14 mouse cellular contexts compared by ENCODE assay signal in genomic region chr2:173177951-173178350, GRCm38 (mm10). TPM values are rescaled to one million over a fixed set of nuclear protein-coding genes. Genes with fewer than 3 reads are reported as not detected.
A peak's percentile ranks its signal among the peaks of the same experiment; 100 is the strongest.
DNase-seq lines count a peak whose midpoint lies in the region; ATAC-seq and TF ChIP-seq lines count a peak whose summit lies in the region.
"Had no signal": no experiment of that assay in that cellular context is flagged by ENCODE, and none has a peak within 500 bp of the region (broad histone marks: within the 10 kb centered on the region; RNA-seq: fewer than 3 reads in every experiment).

No protein-coding gene starts in this region.

- no peak for TF ChIP-seq CTCF in cerebellum, adult 2 months (IDR thresholded peaks at IDR 0.05; ENCODE audit: borderline replicate concordance, insufficient read depth, low read depth, low read length)
- peak; percentile 34 for TF ChIP-seq CTCF in stomach, postnatal 0 days (IDR thresholded peaks at IDR 0.05; ENCODE audit: low read depth)

- WGBS in cerebellum, adult 2 months, result 18% methylated on average over 8 of the region's 8 CpGs
- WGBS in heart, embryonic 12.5 days, result 84% methylated on average over 8 of the region's 8 CpGs
- WGBS in stomach, postnatal 0 days, result 70% methylated on average over 8 of the region's 8 CpGs

- H3K27ac ChIP-seq in cerebellum, adult 2 months (ENCODE audit: insufficient read depth, low read length), result no peak overlapping the region
- no peak overlapping the region for H3K27ac ChIP-seq in heart, embryonic 12.5 days (ENCODE audit: poor library complexity, severe bottlenecking)
- H3K27ac ChIP-seq in stomach, postnatal 0 days (replicated peaks), result peak overlapping the region; percentile 65
- H3K27ac ChIP-seq: liver, embryonic 15.5 days had no signal

- no peak for TF ChIP-seq POLR2A in cerebellum, adult 2 months (IDR thresholded peaks at IDR 0.05; ENCODE audit: borderline replicate concordance, insufficient read depth, low read length)

- H3K4me1 ChIP-seq in cerebellum, adult 2 months (ENCODE audit: control insufficient read depth, insufficient read depth, low read length), result no peaks in the 10 kb centered on the region
- H3K4me1 ChIP-seq in heart, embryonic 12.5 days (replicated peaks), result peaks cover 8% of the 10 kb centered on the region
- peaks cover 3% of the 10 kb centered on the region; the same call in 1 of the 2 replicates for H3K4me1 ChIP-seq in stomach, postnatal 0 days (replicated peaks; ENCODE audit: control insufficient read depth, insufficient read depth)

- peak; percentile 74 to 81 for DNase-seq in cerebellum, postnatal 10 days
- DNase-seq in cerebellum, adult 2 months, result no peak
- DNase-seq in heart, postnatal 4 days, result peak; percentile 52
- peak; percentile 51 for DNase-seq in testis, postnatal 10 days (ENCODE audit: low spot score)
- DNase-seq in testis, postnatal 14 days (ENCODE audit: low spot score), result no peak
- no peak for DNase-seq in stomach, postnatal 0 days (ENCODE audit: low spot score)
- DNase-seq in neural tube, embryonic 10.5 days (ENCODE audit: extremely low spot score, low spot score), result no peak
- DNase-seq: cerebellum, adult 11-12 months; right cerebral cortex, postnatal 25 days had no signal

- no peak overlapping the region for H3K4me2 ChIP-seq in heart, embryonic 12.5 days
- no peak overlapping the region for H3K4me2 ChIP-seq in stomach, postnatal 0 days (replicated peaks; ENCODE audit: low read depth)
- H3K4me2 ChIP-seq: liver, embryonic 15.5 days had no signal

- H3K9me3 ChIP-seq in heart, embryonic 12.5 days (replicated peaks), result 0 out of 2 replicates have a peak, but pooled peaks cover 7% of the 10 kb centered on the region
- no peaks in the 10 kb centered on the region for H3K9me3 ChIP-seq in stomach, postnatal 0 days (ENCODE audit: control insufficient read depth, low read length)
- H3K9me3 ChIP-seq: liver, embryonic 15.5 days had no signal

- no peak for ATAC-seq in heart, embryonic 12.5 days (ENCODE audit: insufficient number of reproducible peaks, low FRiP score)
- no peak for ATAC-seq in stomach, postnatal 0 days (ENCODE audit: low FRiP score, low TSS enrichment)

- no peak for TF ChIP-seq EP300 in stomach, postnatal 0 days (optimal IDR thresholded peaks at IDR 0.05)

- no peaks in the 10 kb centered on the region for H3K27me3 ChIP-seq in cerebellum, adult 2 months (ENCODE audit: control insufficient read depth, insufficient read depth, low read length)
- H3K27me3 ChIP-seq in heart, embryonic 12.5 days (replicated peaks), result peaks cover 12% of the 10 kb centered on the region; the same call in 1 of the 2 replicates
- H3K27me3 ChIP-seq in stomach, postnatal 0 days (ENCODE audit: control insufficient read depth, insufficient read depth, low read length), result no peaks in the 10 kb centered on the region

- no peak overlapping the region for H3K9ac ChIP-seq in heart, embryonic 12.5 days
- no peak overlapping the region; the same call in 1 of the 2 replicates for H3K9ac ChIP-seq in stomach, postnatal 0 days (ENCODE audit: low read length)
- H3K9ac ChIP-seq: liver, embryonic 15.5 days had no signal

- no peaks in the 10 kb centered on the region for H3K36me3 ChIP-seq in heart, embryonic 12.5 days
- H3K36me3 ChIP-seq in stomach, postnatal 0 days (ENCODE audit: control insufficient read depth, insufficient read depth, low read length), result no peaks in the 10 kb centered on the region
- H3K36me3 ChIP-seq: liver, embryonic 15.5 days had no signal

- H3K4me3 ChIP-seq in cerebellum, adult 2 months (replicated peaks; ENCODE audit: insufficient read depth, low read depth, low read length), result no peak overlapping the region
- no peak overlapping the region for H3K4me3 ChIP-seq in heart, embryonic 12.5 days
- no peak overlapping the region for H3K4me3 ChIP-seq in stomach, postnatal 0 days (ENCODE audit: low read depth, low read length)
- H3K4me3 ChIP-seq: liver, embryonic 15.5 days had no signal

RNA-seq across cellular contexts. Expression of gene Pck1, which starts 25.1 kb away (rescaled TPM):
- polyA plus RNA-seq in cerebellum, adult 2 months (2012; rRNA removed), result not detected in 2 replicates
- 1 to 10 TPM; 4.6 to 5.4 TPM for total RNA-seq in heart, postnatal 4 days (2021)
- polyA plus RNA-seq in heart, embryonic 12.5 days (2016; fragmentation: Nextera tagmentation; extraction: Ambion mirVana), result 0.09 and 0.19 TPM in 2 replicates
- polyA plus RNA-seq in stomach, postnatal 0 days (2015; fragmentation: Nextera tagmentation; extraction: Ambion mirVana), result 0.59 and 0.70 TPM in 2 replicates
- total RNA-seq: left cerebral cortex, postnatal 25 days had no signal
- polyA plus RNA-seq: hindbrain, embryonic 11.5 days had no signal

RNA-seq across cellular contexts. Expression of gene Zbp1, which starts 40.8 kb away (rescaled TPM):
- polyA plus RNA-seq in cerebellum, adult 2 months (2012; rRNA removed), result 0.25 and 0.74 TPM in 2 replicates
- under 1 TPM in 1 of 2 experiments, not detected in 1; 0.14 TPM for total RNA-seq in heart, postnatal 4 days (2021)
- not detected in 2 replicates for polyA plus RNA-seq in heart, embryonic 12.5 days (2016; fragmentation: Nextera tagmentation; extraction: Ambion mirVana)
- 4.6 and 5.0 TPM in 2 replicates for polyA plus RNA-seq in stomach, postnatal 0 days (2015; fragmentation: Nextera tagmentation; extraction: Ambion mirVana)
- total RNA-seq: left cerebral cortex, postnatal 25 days had no signal
- polyA plus RNA-seq: hindbrain, embryonic 11.5 days had no signal

RNA-seq across cellular contexts. Expression of gene Ctcfl, which starts 58.6 kb away (rescaled TPM):
- polyA plus RNA-seq in cerebellum, adult 2 months (2012; rRNA removed), result not detected in 2 replicates
- under 1 TPM; 0.14 TPM for total RNA-seq in heart, postnatal 4 days (2021)
- 0.70 and 0.86 TPM in 2 replicates for polyA plus RNA-seq in heart, embryonic 12.5 days (2016; fragmentation: Nextera tagmentation; extraction: Ambion mirVana)
- polyA plus RNA-seq in stomach, postnatal 0 days (2015; fragmentation: Nextera tagmentation; extraction: Ambion mirVana), result 0.07 TPM in 1 of 2 replicates, not detected in the other
- total RNA-seq: adrenal gland, postnatal 4 days had no signal

Comparison
In these comparisons a context has a peak if more than half of its experiments do, and no peak if none do; other contexts are left out.
1. DNase-seq: peak in cerebellum, postnatal 10 days (2 of 2), heart, postnatal 4 days (single experiment) and testis, postnatal 10 days (single experiment); none in cerebellum, adult 2 months (0 of 2), testis, postnatal 14 days (single experiment), stomach, postnatal 0 days (single experiment) and neural tube, embryonic 10.5 days (single experiment).